Comparison of ENCODE assay signal across 13 mouse cellular contexts in genomic region chr19:44393962-44394422, GRCm38 (mm10). TPM values are rescaled to one million over a fixed set of nuclear protein-coding genes. Genes with fewer than 3 reads are reported as not detected.
A peak's percentile ranks its signal among the peaks of the same experiment; 100 is the strongest.
DNase-seq lines count a peak whose midpoint lies in the region; ATAC-seq lines count a peak whose summit lies in the region.
"Had no signal": no experiment of that assay in that cellular context is flagged by ENCODE, and none has a peak within 500 bp of the region (broad histone marks: within the 10 kb centered on the region; RNA-seq: fewer than 3 reads in every experiment).

No protein-coding gene starts in this region.

- no peaks in the 10 kb centered on the region for H3K27me3 ChIP-seq in liver, embryonic 16.5 days (ENCODE audit: control insufficient read depth, insufficient read depth, low read depth, low read length)
- H3K27me3 ChIP-seq: hindbrain, embryonic 12.5 days; midbrain, embryonic 12.5 days had no signal

- no peak overlapping the region for H3K4me3 ChIP-seq in liver, embryonic 16.5 days (ENCODE audit: low read depth, low read length)
- H3K4me3 ChIP-seq: hindbrain, embryonic 12.5 days; midbrain, embryonic 12.5 days had no signal

- H3K9me3 ChIP-seq in liver, embryonic 16.5 days (replicated peaks; ENCODE audit: control insufficient read depth, low read length), result no peaks in the 10 kb centered on the region
- H3K9me3 ChIP-seq: hindbrain, embryonic 12.5 days; midbrain, embryonic 12.5 days had no signal

- H3K27ac ChIP-seq in liver, embryonic 16.5 days (ENCODE audit: low read length), result peak overlapping the region; percentile 70
- H3K27ac ChIP-seq: hindbrain, embryonic 12.5 days; midbrain, embryonic 12.5 days had no signal

- H3K4me1 ChIP-seq in liver, embryonic 16.5 days (ENCODE audit: control insufficient read depth, low read depth, low read length), result peaks cover 60% of the 10 kb centered on the region

- no peak overlapping the region for H3K9ac ChIP-seq in liver, embryonic 16.5 days (ENCODE audit: low read depth, low read length)
- H3K9ac ChIP-seq: hindbrain, embryonic 12.5 days; midbrain, embryonic 12.5 days had no signal

- intact Hi-C loops in left cerebral cortex, postnatal 36 days (cut with DNase I), result no loop called here

- peak; percentile 51 for ATAC-seq in common myeloid progenitor, adult 5-6 weeks (replicated peaks; ENCODE audit: low read depth, poor library complexity, severe bottlenecking)
- ATAC-seq in liver, embryonic 16.5 days (ENCODE audit: low read depth), result no peak; the same call in 1 of the 2 replicates
- ATAC-seq: forebrain, embryonic 14.5 days had no signal

- no peak overlapping the region for H3K4me2 ChIP-seq in liver, embryonic 16.5 days (ENCODE audit: low read depth, low read length)
- H3K4me2 ChIP-seq: hindbrain, embryonic 12.5 days; midbrain, embryonic 12.5 days had no signal

- peak; percentile 47 for DNase-seq in adrenal gland, adult 2 months
- no peak for DNase-seq in adrenal gland, postnatal 4 days (ENCODE audit: low spot score in 2 of 2)
- DNase-seq in 416B (ENCODE audit: low read depth), result peak; percentile 37
- no peak for DNase-seq in kidney, adult 8-10 months
- no peak for DNase-seq in left cerebral cortex, postnatal 36 days (ENCODE audit: low spot score in 2 of 2)
- DNase-seq in layer of hippocampus, adult 9-10 months (ENCODE audit: low spot score), result no peak
- DNase-seq: cerebellum, postnatal 10 days; kidney, adult 11 months had no signal

- H3K36me3 ChIP-seq in liver, embryonic 16.5 days (ENCODE audit: control insufficient read depth, insufficient read depth), result peaks cover 2% of the 10 kb centered on the region; the same call in 1 of the 2 replicates

- WGBS in liver, embryonic 16.5 days (ENCODE audit: insufficient replicate concordance), result 27% methylated on average over 5 of the region's 5 CpGs

RNA-seq across cellular contexts. Expression of gene Scd1, which starts 13.7 kb away (rescaled TPM):
- 1,000 to 10,000 TPM; 1,012 to 3,370 TPM for total RNA-seq in adrenal gland, adult 2 months (2021)
- polyA plus RNA-seq in adrenal gland, adult 2 months (2012; rRNA removed), result 10,217 and 11,584 TPM in 2 replicates
- total RNA-seq in adrenal gland, postnatal 4 days (2021), result 100 to 1,000 TPM; 121 to 159 TPM
- total RNA-seq in common myeloid progenitor, adult 5-6 weeks (2017), result 2.9 and 3.4 TPM in 2 replicates
- 19.2 and 25.5 TPM in 2 replicates for polyA plus RNA-seq in liver, embryonic 16.5 days (2015; fragmentation: Nextera tagmentation; extraction: Ambion mirVana)
- total RNA-seq in left cerebral cortex, postnatal 36 days (2021), result 100 to 1,000 TPM; 141 to 168 TPM

Comparison
In these comparisons a context has a peak if more than half of its experiments do, and no peak if none do; other contexts are left out.
1. DNase-seq: peak in adrenal gland, adult 2 months (single experiment) and 416B (single experiment); none in adrenal gland, postnatal 4 days (0 of 2), kidney, adult 8-10 months (0 of 2), left cerebral cortex, postnatal 36 days (0 of 2) and layer of hippocampus, adult 9-10 months (single experiment).
2. RNA of gene Scd1, which starts 13.7 kb away (total RNA-seq): 1,012 to 3,370 TPM in adrenal gland, adult 2 months, 141 to 168 TPM in left cerebral cortex, postnatal 36 days and 121 to 159 TPM in adrenal gland, postnatal 4 days; 2.9 to 3.4 TPM in common myeloid progenitor, adult 5-6 weeks; every median in the first group is over 10 times any median in the second.